Mouse (Mus musculus): ENCODE results near the gene Ccl27a.

GRCm38 (mm10) chr4:41745021-41745420, 29.0 kb downstream of the Ccl27a start:
- no peak for TF ChIP-seq POLR2A (IDR thresholded peaks at IDR 0.05; ENCODE audit: borderline replicate concordance, low read depth, low read length)
- TF ChIP-seq CTCF (IDR thresholded peaks at IDR 0.05; ENCODE audit: low read depth, low read length) = no peak

Data from bone marrow macrophage, adult 2 months (primary cell).